Mouse (Mus musculus): ENCODE data around the gene Fndc7.
"Not testable (repeated sequence)": the region's sequence is repeated elsewhere in the genome, so short reads cannot be mapped to it uniquely, and the experiment has no call there.

Fndc7 gene

DNA sequence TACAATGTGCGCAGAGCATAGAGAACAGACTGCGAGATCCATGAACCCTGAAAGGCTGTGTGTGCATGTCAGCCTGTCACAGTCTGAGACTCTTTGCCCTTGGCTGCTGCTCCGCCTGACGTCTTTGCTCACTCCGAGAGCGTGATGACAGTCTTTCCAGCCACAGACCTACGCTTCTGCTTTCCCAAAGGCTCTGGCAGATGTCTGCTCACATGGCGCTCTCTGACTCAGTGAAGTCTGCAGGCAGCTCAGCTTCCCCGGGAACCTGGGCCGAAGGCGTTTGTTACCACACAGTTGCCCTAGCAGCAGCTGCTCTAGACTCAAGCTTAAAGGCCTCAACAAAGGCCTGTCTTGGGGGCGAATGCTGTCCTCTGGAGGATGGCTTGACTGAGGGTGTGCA lies 34.4 kb downstream of the Fndc7 start:
- peak; percentile 13 for DNase-seq (ENCODE audit: low spot score)

DNA sequence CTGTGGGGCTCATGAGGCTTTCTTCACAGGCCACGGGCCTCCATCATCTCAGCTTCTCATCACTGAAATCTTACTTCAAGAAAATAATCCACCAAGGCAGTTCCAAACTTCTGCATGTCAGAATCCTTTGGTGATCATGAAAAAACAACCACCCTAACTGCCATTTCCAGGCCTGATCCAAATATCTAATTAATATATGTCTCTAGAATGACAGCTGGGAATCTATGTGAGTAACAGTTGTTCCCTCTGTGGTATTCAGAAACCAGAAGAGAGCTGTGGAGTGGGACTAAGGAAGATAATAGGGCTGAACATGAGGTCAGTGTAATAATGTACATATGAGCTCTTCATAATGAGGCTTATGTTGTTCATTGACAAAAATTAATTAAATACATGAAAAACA lies 36.5 kb downstream of the Fndc7 start:
- DNase-seq (ENCODE audit: low spot score): no peak

DNA sequence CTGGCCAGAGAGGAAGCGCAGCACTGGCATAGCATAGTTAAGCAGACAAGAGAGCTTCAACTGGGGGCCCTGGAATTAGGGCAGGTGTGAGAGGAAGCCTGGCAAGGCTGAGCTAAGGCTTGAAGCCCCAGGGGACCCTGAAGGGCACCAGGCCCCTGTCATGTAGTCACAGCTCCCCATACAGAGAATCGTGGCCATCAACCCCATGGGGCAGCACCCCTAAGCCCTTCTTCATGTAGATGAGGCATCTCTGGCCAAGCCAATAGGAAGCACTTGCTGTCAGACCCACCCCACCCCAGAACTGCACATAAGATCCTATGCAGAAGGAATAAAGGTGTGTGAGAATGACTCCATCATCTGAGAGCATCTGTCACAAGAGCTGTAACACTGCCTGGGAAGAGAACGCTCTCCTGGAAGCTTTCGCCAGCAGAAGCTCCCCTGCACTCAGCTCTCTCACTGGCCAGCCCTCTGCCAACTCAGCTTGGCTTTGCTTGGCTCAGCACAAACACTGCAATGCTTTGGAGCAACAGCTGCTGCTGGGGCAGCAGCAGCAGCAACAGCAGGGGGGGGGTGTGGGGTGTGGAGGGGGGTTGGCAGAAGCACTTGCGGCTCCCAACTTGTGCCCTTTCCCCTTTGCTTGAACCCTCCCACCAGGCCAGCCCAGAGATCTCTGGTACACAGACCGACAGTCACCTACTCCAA lies 37.7 kb downstream of the Fndc7 start:
- no peak for DNase-seq (ENCODE audit: low spot score)

DNA sequence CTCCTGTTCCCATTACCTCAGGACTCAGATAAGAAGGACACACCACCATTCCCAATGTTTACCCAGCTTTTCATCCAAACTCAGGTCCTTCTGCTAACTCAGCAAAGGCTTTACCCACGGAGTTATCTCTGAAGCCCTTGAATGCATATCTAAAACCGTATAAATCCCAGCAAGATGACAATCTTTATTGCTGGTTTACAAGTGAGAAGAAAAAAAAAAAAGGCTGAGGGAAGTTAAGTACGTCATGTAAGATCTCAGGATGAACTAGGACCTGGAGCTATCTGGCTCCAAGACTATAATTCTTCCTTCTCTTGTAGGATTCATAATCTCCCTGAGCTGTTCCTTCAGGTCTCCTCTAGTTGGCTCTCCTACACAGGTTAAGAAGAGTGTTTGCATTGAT lies 38.3 kb downstream of the Fndc7 start:
- DNase-seq (ENCODE audit: low spot score): no peak

DNA sequence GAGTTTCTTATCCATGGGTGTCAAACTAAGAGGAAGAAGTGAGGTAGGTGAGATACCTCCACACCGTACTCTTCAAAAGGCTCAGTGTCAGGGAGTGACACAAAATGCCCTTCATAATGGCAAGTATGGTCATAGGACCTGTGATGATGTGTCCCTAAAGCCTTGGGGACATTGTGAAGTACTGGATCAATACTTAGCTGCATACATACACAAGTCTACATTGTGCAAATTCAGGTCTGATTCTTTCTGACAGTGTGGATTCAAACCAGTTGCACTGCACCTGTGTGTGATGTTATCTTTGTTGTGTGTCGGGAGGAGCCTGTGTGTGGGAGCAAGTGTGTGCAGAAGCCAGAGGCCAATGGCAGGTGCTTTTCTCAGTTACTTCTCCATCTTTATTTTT lies 38.7 kb downstream of the Fndc7 start:
- DNase-seq (ENCODE audit: low spot score): no peak

DNA sequence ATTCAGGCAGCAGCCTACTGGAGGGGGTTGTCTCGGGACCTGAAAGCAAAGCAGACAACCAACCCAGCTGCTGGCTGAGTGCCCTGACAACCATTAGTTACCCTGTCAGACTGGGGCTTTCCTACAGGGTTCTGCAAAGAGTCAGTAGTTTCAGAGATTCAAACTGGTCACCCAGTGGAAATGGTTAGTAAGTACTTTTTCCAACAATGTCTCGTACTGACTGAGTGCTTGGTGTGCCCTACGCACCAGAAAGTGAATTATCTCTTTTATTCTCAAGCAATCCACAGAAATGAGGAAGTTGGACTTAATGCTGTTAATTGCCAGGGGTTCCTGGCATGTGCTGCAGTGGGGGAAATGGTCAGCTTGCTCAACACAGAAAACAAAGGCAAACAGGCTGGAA lies 39.3 kb downstream of the Fndc7 start:
- DNase-seq (ENCODE audit: low spot score): no peak

DNA sequence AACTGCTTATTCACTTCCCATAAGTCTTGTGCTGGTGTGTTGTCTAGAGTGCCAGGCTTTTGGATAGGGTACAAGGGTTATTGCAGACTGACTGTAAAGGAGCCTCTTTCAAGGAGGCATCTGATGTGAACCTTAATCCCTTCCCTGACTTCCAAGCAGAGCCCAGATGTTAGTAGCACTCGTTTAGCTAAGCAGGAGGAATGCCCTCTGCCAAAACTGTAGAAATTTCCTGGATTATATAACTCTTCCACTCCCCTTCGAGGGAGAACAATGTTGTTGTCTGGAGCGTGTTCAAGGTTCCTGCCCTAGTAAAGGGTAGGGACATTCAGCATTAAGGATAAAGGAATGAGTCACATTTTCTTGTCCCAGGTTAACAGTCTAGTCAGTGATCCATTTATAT lies 43.2 kb downstream of the Fndc7 start:
- no peak for DNase-seq (ENCODE audit: low spot score)

DNA sequence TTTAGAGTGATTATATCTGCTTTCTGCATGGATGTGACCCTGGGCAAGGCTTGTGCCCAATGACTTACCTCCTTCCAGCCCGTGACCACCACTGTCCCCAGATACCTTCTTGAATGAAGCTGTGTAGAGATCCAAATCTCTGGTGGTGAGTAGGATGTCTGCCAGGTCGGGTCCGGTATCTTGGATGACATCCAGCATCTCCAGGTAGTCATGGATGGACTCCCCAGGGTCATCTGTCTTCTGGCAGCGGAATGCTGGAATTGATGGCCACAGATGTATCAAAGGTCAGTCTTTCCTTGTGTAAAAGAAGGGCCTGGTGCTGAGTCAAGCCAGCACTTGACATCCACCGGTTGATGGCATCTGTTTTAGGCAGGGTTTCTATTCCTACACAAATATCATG lies 45.3 kb downstream of the Fndc7 start:
- DNase-seq (ENCODE audit: low spot score): no peak

DNA sequence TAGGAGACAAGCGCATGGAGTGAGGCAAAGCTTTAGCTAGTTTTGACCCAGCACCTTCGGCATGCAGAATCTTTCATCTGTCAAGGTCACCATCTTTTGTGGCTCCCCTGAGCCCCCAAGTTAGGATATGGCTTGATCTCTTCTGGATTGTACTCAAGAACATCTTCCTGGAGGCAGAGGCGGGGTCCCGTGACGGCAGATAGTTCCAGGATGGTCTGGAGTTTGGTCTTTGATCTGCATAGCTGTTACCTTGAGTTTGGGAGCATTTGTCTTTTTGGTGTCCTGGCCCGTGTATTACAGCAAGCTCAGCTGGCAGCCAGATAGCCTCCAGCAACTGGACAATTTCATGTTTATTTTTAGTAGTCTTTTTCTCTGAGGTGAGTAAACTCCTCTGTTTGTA lies 45.8 kb downstream of the Fndc7 start:
- no peak for DNase-seq (ENCODE audit: low spot score)

DNA sequence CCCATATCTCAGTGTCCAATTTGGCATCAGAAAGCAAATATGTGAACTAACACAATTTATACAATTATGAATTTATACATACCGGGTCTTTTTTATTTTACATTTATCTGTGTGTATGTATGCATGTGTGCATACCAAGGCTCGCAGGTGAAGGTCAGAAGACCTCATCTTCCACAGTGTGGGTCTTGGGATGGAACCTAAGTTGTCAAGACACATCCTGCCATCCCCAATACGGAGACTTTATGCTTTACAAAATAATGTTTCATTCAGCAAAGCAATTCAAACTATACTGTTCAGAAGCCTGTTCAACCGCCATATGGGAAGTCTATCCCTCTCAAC lies 49.1 kb downstream of the Fndc7 start:
- DNase-seq (ENCODE audit: low spot score): no peak

DNA sequence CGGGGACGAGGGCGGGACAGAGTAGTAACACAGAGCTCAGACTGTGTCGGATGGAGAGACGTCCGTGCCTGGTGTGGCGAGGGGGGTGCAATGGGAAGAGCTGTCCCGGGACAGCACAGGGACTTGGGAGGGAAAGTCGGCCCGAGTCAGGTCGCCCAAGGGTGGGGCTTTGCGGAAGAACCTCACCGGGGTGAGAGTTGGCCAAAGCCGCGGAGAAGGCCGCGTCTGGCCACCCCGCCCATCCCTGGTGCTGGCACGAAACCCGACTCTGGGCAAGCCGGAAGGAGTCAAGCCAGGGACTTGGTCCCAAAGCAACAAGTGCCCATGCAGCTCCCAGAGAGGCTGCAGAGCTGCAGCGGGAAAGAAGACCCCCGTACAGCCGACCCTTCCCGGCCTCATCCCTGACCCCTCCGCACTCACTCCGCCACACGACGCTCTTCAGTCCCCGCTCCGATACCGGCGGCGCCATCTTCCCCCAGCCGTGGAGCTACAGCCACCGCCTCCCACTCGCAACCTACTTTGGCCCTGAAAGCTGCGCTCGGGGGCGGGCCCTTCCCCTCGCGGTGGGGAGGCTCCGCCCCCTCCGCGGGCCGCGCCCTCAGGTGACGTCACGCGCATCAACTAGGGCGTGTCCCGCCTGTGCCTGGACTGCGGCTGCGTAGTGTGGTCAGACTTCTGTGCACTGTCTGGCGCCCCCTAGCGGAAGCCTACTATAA lies 49.6 kb downstream of the Fndc7 start, which contains the start of gene Stxbp3:
Stxbp3 (minus strand) TSS at position 527 of the 716 bp plus-strand sequence.
- DNase-seq (ENCODE audit: low spot score): peak; percentile 100

DNA sequence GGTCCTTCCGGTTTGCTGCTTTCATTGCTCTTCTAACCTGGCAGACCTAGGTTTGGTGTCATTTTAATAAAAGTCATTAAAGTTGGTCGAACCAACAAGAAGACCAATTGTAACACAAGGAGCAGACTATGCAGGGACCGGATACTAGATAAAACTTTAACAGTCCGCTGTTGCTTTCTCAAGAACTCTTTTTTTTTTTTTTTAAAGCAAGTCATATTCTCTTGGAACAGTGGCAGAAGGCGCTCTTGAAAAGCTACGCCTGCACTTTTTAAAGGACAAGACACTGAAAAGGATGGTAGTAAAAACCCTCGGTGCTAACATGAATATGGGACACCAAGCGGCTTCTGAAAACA lies 50.2 kb downstream of the Fndc7 start:
- no peak for DNase-seq (ENCODE audit: low spot score)

DNA sequence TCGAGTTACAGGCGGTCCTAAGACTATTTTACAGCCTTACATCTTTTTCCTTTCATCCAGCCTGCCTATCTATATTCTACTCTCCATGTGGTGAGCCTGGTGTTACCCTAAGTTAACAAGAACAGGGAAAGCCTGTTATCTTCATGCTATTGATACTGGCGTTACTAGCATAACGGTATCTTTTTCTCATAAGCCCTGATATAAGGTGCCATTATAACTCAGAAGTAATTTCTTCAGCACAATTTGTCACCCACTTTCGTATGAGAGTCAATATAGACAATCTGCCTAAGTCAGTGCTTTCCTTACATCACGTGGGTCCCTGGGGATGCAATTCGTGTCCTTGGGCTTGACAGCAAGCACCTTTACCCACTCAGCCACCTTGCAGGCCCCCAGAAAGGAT lies 50.8 kb downstream of the Fndc7 start:
- no peak for DNase-seq (ENCODE audit: low spot score)

DNA sequence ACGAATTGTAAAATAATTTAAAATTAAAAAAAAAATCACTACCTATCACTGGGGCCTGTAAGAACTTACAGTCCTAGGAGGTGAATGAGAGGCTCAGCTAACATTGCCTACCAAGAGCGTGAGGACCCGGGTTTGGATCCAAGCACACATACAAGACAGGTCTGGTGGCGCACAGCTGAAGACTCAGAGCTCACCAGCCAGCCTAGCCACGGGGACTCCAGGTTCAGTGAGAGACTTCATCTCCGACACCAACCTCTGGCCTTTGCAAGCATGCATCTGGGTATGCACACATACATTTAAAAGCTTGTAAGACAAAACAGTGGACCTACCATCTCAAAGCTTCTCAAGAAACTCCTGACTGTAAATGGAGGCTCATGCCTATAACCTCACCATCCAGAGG lies 52.9 kb downstream of the Fndc7 start:
- no peak for DNase-seq (ENCODE audit: low spot score)

DNA sequence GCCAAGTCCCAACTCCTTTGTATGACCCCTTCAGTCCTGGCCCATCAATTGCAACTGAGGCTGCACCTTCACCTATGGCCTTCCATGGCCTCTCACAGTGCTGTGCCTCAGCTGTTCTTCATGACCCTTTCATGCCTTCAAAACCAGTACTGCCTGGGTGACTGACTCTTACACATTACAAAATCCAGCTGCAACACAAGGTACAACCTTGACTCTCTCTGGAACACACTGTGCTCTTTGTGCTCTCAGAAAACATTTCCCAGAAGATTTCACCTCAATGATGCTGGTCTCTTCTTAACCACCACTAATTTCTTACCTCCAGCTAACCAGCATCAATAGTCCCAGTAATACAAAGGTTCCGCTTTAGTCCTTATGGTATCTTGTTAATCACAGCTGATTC lies 56.1 kb downstream of the Fndc7 start:
- DNase-seq (ENCODE audit: low spot score): not testable (repeated sequence)

DNA sequence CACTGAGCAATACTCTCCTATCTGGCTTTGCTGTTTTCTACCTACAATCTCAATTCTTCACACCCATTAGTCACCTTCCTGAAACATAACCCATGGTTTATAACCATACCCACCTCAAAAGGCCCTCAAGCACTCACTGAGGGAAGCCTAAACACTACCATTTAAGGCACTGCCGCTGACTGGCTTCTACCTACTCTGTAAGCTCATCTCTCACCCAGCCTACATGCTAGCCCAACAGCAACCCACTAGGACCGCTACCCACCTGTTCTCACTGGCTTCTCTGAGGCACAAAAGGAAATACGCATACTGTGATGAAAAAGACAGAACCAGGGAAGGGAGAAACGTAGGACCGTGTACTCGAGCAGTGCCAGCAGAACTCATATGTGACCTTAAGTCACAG lies 58.1 kb downstream of the Fndc7 start:
- no peak for DNase-seq (ENCODE audit: low spot score)

DNA sequence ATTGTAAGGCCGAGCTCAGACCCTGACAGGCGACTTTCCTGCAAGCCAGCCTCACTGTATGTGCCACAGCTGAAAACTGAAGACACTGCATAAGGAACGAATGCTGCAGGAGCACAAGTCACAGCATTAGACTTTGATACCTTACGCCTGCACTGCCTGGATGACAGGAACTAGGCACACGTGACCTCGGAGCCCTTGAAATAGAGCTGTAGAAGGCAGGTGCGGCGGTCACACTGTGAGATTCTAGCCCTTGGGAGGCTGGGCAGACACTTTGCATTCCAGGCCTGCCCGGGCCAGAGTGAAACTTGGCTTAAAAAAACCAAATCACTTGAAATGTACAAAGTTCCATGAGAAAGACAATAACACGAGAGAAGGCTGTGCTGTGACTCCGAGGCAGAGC lies 59.3 kb downstream of the Fndc7 start:
- peak; percentile 11 for DNase-seq (ENCODE audit: low spot score)

DNA sequence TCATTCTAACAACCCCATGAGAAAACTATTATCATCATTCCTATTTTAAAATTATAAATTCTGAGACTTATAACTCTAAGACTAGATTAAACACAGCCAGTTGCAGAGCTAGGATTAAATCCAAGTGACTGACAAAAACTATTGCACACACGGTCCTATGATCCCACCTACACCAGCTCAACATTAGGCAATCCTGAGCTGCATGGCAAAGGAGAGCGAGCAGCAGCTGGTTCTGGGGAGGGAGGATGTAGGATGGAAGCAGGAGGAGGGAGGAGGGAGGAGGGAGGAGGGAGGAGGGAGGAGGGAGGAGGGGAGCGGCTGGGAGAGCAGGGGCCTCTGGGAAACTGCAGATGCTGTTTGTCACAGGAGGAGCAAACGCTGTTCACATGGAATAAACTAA lies 74.2 kb downstream of the Fndc7 start:
- no peak for DNase-seq (ENCODE audit: low spot score)

DNA sequence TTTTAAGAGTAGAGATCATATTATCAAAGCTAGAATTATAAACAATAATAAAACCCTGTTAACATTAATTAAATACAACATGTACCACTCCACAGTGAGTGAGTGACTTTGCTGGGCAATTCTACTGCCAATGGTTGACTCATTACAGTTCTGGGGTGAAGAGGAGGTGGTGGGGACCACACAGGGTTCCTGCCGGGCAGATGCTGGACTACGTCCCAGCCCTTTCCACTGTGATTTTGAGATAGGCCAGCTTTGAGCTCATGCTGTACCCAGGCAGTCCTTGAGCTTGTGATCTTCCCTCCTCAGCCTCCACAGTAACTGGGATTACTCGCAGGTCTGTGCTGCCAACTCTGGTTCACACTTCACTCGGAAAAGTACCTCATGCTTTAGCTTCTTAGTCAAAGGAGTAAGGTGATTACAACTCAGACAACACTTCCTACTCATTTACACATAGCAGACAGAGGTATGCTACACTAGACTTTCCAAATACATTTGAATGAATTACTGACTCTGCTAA lies 79.0 kb downstream of the Fndc7 start:
- DNase-seq (ENCODE audit: low spot score): no peak

DNA sequence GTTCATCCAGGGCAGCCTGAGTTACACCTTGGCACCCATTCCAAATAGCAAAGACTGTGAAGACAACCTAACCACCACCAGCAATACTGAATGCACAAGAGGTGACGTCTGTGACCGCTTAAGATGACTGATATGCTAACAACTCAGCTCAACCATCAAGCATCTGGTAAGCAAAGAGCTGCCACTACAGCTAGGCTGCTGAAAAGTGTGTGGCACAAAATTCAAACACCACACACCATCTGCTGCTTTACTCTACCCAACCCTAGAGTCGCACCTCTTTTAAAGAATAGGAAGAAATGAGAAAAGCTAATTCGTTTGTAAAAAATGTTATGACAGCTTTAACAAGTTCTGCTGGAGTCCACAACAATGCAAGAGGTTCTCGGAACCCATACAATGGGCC lies 84.2 kb downstream of the Fndc7 start:
- DNase-seq (ENCODE audit: low spot score): no peak
